Mouse (Mus musculus): ENCODE measurements around the gene Noc2l.
A peak's percentile ranks its signal among the peaks of the same experiment; 100 is the strongest.

Gene Noc2l

GRCm38 (mm10) chr4:156216196-156216595 lies 19.6 kb upstream of the Noc2l start:
- no peak for DNase-seq (ENCODE audit: low spot score in 2 of 2)

- no peak for DNase-seq (ENCODE audit: low spot score in 2 of 2)
Measured at GRCm38 (mm10) chr4:156217022-156217669, 18.7 kb upstream of the Noc2l start.

DNA sequence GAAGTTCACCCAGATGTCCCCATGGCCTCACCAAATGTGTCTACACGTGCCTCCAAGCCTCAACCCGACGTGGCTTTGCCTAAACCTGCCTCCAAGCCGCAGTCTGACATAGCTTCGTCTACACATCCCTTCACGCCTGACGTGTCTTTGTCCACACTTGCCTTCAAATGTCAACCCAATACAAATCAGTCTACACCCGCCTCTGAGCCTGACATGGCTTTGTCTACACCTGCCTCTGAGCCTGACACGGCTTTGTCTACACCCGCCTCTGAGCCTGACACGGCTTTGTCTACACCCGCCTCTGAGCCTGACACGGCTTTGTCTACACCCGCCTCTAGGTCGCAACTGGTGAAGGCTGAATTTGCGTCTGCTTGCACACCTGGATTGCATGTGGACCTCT lies 18.0 kb upstream of the Noc2l start:
- DNase-seq (ENCODE audit: low spot score in 2 of 2) = peak in 1 of 2 experiments; percentile 22

DNA sequence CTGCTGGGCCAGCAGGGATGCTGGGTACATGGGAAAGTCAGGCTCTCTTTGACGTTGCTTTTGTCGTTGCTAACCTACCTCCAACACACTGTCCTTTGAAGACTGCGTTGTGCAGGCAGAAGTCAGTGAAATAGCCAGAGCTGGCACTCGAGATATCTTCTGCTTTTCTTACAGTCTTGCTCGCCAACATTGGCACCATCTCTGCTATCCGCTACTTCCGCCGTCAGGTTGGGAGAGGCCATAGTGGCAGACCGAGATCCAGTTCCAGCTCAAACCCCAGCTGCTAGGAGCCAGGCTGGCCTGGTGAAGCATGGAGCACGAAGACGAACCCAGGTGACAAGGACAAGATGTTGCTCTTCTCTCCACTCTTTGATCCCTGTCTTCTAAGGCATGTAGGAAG lies 15.9 kb upstream of the Noc2l start:
- no peak for DNase-seq (ENCODE audit: low spot score in 2 of 2)

GRCm38 (mm10) chr4:156224276-156224675 lies 11.5 kb upstream of the Noc2l start:
- DNase-seq (ENCODE audit: low spot score in 2 of 2) = no peak

GRCm38 (mm10) chr4:156227752-156228392 lies 7.9 kb upstream of the Noc2l start:
- no peak for DNase-seq (ENCODE audit: low spot score in 2 of 2)

- no peak for DNase-seq (ENCODE audit: low spot score in 2 of 2)
Measured at GRCm38 (mm10) chr4:156228393-156229024, 7.3 kb upstream of the Noc2l start.

GRCm38 (mm10) chr4:156234021-156234501 lies 1.7 kb upstream of the Noc2l start:
- no peak for DNase-seq (ENCODE audit: low spot score in 2 of 2)

DNA sequence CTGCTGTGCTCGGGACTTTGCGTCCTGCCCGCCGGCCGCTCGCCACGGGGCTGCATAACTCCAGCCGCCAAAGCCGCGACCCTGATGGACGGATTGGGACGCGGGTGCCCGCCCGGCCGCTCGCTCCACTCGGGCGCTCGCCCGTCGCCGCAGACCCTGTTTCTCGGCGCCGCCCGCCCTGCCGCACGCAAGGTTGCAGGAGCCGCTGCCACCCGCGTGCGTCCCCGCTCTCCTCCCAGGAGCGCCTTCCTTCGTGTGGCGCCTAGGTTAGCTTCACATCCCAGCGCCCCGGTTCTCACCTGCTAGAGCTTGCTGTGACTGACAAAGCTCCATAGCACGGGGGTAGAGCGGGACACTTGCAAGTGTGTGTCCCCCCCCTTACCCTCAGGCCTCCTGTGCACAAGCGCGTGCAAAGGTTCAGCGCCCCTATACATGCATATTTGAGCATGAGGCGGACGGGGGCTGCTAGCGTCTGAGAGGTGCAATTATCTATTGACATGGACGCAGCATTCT lies 1.1 kb upstream of the Noc2l start, which contains the start of gene Plekhn1:
Plekhn1 (minus strand) TSS at position 157 of the 513 bp plus-strand sequence.
- DNase-seq (ENCODE audit: low spot score in 2 of 2) = peak; percentile 73 to 76

- DNase-seq (ENCODE audit: low spot score in 2 of 2) = no peak
Measured at GRCm38 (mm10) chr4:156235360-156235770, 445 bp upstream of the Noc2l start.

DNA sequence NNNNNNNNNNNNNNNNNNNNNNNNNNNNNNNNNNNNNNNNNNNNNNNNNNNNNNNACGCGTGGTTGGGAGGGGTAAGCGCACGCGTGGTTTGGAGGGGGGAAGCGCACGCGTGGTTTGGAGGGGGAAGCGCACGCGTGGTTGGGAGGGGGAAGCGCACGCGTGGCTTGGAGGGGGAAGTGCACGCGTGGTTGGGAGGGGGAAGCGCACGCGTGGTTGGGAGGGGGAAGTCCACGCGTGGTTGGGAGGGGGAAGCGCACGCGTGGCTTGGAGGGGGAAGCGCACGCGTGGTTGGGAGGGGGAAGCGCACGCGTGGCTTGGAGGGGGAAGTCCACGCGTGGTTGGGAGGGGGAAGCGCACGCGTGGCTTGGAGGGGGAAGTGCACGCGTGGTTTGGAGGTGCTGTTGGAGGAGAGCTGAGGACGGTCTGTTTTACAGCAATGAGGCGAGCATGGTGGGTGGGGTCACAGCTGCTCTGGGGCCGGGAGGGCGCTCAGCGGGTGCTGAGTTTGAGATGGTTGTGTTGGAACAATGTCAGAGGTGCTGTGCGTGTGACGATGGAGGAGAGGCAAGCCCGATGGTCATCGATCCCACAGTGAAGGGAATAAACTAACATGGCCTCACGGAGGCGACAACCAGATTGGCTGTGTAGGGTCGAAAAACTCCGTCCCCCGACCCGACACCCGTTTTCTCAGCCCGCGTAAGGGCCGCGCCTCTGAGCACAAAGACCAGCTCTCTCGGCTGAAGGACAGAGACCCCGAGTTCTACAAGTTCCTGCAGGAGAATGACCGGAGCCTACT lies 1.0 kb downstream of the Noc2l start:
- no peak for DNase-seq (ENCODE audit: low spot score in 2 of 2)

GRCm38 (mm10) chr4:156249567-156249966 lies 13.8 kb downstream of the Noc2l start:
- no peak for DNase-seq (ENCODE audit: low spot score in 2 of 2)

- DNase-seq (ENCODE audit: low spot score in 2 of 2) = no peak
Measured at GRCm38 (mm10) chr4:156251081-156251480, 15.3 kb downstream of the Noc2l start.

GRCm38 (mm10) chr4:156252140-156252539 lies 16.3 kb downstream of the Noc2l start:
- DNase-seq (ENCODE audit: low spot score in 2 of 2) = no peak

- DNase-seq (ENCODE audit: low spot score in 2 of 2) = no peak
Measured at GRCm38 (mm10) chr4:156252619-156253018, 16.8 kb downstream of the Noc2l start.

DNA sequence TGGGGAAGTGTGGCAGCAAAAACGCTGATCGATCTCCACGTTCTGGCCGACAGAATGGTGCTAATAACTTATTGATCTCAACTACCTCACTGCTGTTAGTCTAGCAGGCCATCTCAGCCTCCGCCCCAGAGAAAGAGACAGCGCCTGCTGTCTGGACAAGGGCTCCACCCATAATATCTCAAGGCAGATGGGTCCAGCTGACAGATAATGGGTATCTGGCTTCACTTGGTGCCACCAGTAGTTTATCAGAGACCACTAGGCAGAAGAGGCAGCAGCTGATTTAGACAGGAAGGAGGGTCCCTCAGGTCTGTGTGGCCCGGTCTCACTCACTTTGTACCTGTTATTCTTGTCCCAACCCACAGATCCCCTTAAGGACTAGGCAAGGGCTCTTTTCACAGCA lies 17.2 kb downstream of the Noc2l start:
- peak; percentile 45 to 60 for DNase-seq (ENCODE audit: low spot score in 2 of 2)

GRCm38 (mm10) chr4:156254361-156255077 lies 18.7 kb downstream of the Noc2l start:
- peak in 1 of 2 experiments; percentile 44 for DNase-seq (ENCODE audit: low spot score in 2 of 2)

DNA sequence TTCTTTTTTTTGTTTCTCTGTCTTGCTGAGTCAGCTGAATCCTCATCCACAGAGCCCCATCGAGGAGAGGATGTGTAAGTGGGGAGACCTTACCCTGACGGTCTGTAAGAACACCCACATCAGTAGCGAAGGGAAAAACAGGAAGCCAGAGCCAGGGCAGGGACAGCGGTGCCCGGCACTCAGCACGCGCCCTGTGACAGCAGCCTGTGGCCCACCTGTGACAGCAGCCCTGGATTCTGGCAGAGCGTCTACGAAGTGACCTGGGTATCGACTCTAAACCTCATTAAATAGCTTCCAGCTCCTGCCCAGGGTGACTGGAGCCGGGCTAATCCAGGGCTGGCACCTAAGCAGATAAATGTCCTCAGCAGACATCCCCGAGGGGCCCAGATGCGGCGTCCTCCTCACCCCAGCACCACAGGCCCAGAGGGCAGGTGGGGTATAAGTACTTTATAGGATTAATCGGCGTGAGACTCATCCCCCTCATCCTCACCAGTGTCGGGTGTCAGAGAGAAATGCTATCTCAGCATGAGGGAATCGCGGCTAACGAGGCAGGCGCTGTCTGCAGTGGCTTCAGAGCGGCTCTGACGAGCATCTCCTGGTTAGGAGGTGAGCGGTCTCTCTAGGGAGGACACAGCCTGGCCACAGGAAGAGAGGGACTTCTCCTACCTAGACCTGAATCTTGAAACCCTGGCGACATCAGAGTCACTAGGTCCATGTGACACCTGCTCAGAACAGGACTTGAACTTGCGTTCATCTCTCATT lies 19.4 kb downstream of the Noc2l start, which contains the start of gene Samd11:
Samd11 (minus strand) TSS at position 580 of the 762 bp plus-strand sequence.
- no peak for DNase-seq (ENCODE audit: low spot score in 2 of 2)

Data from spleen, postnatal 36 days (tissue).